Mouse (Mus musculus) cerebellum, postnatal 25 days (tissue): ENCODE measurements around the gene Dok5.
A peak's percentile ranks its signal among the peaks of the same experiment; 100 is the strongest.

Source experiments
- DNase-seq, 2 experiments: peaks; one replicate each; pipeline ENCODE4 v3.0.0; 2021; ENCODE audit warnings: mixed read lengths in 2 of 2

Dok5 gene

DNA sequence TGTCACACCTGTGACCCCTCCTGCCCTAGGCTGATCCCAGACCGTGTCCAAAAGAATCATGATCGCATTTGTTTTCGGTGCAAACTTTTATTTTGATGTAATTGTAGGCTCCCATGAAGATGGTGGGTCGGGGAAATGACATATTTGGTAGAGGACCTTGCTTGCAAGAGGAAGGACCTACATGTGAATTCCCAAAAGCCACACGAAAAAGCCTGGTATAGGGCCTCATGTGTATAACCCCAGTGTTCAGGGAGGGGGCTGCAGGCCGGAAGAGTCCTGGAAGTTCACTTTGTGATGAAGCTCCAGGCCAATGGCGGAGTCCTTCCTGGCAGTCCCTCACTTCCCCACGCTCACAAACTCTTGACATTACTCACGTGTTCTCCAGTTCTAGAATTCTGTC lies 7.3 kb downstream of the Dok5 start:
- DNase-seq, result no peak

DNA sequence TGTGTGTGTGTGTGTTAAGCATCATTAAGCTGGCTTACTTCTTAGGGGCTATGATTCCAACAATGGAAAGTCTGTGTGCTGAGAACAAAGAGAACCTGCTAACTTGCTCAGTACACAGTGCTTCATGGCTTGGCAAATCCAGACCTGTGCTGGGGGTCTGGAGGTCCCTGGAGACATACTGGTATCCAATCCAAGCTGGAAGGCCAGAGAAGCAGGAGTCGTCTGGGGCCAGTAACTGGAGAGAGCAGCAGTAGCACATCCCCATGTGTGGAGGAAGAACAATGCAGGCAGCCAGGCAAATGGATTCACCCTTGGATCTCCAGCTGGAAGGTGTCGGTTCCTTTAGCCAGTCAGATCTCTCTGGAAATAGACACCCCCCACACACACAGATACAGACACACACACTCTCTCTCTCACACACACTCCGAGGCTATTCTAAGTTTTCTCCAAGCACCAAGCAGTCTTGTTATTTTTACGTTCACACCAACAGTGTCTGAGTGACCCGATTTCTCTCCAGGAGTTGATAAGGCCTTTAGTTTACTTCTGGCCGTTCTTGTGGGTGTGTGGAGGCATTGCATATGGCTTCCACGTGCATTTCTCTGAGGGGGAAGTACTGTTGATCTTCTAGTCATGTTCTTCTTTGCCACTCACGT lies 8.2 kb downstream of the Dok5 start:
- DNase-seq, result no peak

DNA sequence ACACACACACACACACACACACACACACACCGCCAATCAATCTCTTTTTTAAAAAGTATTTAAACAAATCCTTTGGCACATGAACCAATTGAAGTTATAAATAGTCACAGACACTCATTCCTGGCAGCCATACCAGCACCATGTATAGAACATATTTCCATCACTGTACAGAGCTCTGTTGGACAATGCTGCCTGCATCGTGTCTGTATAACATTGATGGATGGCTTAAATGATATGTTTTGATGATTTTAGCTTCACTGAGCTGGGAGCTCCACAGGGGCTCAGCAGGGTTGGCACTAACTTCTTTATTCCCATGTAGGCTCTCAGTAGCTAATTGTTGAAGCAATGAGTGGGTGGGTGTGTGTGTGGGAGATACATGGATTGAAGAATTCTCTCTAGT lies 11.9 kb downstream of the Dok5 start:
- no peak for DNase-seq

DNA sequence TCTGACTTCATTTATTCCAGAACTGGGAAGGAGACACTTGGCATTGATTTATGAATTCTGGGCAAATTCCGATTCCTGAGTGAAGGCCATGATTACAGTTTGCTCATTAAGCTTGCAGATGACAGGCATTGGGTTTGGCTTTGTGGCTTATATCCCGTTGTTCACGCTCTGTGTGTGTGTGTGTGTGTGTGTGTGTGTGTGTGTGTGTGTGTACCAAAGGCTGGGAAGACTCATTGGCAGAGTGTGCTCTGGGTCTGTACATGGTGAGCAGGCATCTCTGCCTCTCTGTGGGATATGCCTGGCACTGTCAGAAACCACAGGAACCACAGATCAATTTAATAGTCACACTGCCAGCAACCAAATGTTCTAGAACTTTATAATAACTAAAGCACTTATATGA lies 17.3 kb downstream of the Dok5 start:
- DNase-seq, result no peak

DNA sequence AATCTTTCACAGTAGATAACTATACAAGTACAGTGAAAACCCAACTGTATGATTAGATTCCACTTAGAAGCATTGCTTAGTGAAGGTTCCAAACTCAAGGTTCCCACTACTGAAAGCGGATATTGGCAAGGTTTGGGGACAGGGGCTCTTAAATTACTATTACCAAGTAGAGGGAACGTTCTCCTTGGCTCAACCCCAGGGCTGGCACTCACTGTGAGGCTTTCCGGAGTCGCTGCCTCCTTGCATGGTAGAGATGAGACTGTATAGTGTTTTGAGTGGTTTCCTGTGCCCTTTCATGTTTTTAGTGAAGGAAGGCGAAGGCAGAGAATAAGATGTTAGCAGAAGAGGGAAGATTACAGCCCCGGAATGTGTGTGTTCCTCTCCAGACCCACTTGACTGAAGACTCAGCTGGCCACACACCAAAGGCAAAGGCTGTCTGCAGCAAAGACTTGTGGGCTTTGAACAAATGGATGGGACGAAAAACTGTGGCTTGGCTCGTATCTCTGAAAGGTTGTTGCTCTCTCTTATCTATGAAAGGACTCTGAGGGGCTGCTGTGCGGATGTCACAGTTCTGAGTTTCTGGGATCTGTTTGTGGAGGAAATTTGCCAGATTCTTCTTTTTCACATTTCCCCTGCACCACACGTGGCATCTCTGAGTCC lies 20.7 kb downstream of the Dok5 start:
- DNase-seq, result no peak

DNA sequence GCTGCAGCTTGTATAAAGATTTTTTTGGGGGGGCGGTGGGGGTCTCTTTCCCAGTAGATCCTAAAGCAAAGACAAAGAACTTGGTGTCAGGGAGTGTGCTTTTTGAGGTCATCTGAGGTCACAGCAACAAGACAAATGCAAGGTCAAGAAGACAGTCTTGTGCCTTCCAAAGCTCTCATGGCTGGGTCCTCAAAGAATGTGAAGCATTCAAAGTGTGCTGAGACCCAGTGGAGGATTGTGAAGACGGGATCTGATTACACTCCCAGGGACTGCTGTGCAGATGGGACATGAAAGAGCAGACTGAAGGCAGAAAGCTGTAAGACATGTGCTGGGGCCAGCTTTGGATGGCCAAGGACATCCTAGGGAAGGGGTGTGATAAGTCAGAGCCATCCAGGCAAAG lies 24.2 kb downstream of the Dok5 start:
- no peak for DNase-seq

DNA sequence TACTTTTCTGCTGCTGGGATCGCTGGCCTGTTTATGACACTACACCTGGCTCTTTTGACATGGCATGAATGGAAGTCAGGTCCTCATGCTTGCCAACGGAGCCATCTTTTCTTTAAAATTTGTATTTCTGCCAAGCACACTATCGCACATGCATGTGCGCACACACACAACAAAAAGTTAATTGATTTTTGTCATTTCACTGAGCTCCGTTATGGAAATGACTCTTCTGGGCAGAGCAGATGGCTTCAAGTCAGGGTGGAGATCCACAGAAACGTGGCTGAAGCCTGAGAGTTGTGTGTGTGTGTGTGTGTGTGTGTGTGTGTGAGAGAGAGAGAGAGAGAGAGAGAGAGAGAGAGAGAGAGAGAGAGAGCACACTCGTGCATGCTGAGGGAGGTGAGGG lies 25.1 kb downstream of the Dok5 start:
- no peak for DNase-seq

DNA sequence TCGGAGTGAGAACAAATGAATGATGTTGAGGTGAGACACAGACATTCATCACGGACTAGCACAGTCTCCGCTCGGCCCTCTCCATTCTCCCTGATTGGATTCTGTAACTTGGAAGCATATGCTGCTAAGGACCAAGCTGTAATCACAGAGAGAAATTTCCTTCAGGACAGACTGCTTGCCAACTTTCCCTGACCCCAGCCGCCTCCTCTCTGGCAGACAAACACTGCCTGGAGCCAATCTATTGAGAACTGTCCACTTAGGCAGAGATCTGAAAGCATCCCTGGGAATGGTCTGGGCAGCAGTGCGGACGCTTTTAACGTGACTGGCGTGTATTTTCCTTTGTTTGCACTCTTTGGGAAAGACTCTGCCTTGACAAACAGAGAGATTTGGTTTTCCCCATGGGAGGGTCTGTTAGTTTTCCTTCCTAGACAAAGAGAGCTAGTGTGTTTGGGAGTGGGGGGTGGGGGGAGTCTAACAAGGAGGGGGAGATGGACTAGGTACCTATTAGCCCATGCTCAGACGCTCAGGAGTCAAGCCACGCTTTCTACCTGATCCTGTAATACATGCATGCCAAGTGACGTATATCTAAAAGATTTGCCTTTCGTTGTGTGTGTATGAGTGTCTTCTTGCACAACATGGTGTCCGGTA lies 25.7 kb downstream of the Dok5 start:
- peak; percentile 14 to 25 for DNase-seq

DNA sequence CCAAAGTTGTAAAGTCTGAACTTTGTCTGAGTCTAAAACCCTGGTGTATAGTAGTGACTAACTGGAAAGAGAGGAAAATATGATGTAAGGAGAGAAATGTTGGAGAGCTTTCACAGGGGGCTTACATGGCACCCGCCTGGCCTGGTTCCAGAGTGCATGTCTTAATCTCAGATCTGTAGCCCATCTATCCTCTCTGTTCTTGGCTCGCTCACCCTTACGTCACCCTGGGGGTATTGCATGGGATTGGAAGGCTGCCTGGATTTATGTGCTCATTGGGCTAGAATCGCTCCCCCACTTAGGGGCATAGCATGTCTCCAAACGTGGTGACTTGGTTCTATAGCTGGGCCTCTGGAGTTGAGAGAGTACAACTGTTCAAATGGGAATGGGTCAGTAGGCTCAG lies 26.6 kb downstream of the Dok5 start:
- DNase-seq, result no peak

GRCm38 (mm10) chr2:170764704-170765103 lies 33.1 kb downstream of the Dok5 start:
- DNase-seq, result peak in 1 of 2 experiments; percentile 27

GRCm38 (mm10) chr2:170767243-170767642 lies 35.6 kb downstream of the Dok5 start:
- DNase-seq, result no peak

- DNase-seq, result no peak
Observed at GRCm38 (mm10) chr2:170768699-170769098, 37.1 kb downstream of the Dok5 start.

- DNase-seq, result no peak
Observed at GRCm38 (mm10) chr2:170771555-170771954, 39.9 kb downstream of the Dok5 start.

- DNase-seq, result peak; percentile 23 to 28
Observed at GRCm38 (mm10) chr2:170772126-170772884, 40.7 kb downstream of the Dok5 start.

GRCm38 (mm10) chr2:170772885-170773270 lies 41.3 kb downstream of the Dok5 start:
- no peak for DNase-seq

GRCm38 (mm10) chr2:170775577-170775976 lies 44.0 kb downstream of the Dok5 start:
- DNase-seq, result no peak

DNA sequence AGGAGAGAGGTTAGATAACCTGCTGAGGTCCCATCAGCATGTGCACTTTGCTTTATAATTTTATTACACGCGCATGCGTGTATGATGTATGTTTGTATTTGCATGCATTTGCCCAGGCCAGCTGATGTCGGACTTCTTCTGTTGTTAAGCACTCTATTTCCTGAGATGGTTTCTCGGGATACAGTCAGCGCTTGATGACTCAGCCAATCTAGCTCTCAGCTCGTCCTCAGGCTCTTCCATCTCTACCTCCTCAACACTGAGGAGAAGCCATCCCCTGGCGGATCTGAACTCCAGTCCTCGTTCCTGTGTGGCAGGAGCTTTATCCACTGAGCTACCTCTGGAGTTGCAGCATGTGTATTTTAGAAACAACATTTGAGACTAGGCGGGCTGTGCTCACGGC lies 44.5 kb downstream of the Dok5 start:
- no peak for DNase-seq

DNA sequence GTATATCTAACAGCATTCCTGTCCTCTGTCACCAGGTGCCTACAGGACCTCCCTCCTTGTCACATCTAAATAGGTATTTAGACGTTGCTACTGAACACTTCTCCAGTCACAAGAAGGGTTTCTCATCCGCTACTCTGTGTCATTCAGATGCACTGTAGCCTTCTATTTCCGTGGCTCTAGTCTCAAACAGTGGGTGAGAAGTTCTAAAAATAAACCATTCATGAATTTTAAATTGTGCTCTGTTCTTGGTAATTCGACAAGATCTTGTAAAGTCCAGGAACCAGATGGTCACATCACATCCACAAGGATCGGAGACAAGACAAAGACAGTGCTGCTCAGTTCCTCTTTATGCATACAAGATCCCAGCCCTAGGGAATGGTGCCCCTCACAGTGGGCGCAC lies 46.0 kb downstream of the Dok5 start:
- no peak for DNase-seq

DNA sequence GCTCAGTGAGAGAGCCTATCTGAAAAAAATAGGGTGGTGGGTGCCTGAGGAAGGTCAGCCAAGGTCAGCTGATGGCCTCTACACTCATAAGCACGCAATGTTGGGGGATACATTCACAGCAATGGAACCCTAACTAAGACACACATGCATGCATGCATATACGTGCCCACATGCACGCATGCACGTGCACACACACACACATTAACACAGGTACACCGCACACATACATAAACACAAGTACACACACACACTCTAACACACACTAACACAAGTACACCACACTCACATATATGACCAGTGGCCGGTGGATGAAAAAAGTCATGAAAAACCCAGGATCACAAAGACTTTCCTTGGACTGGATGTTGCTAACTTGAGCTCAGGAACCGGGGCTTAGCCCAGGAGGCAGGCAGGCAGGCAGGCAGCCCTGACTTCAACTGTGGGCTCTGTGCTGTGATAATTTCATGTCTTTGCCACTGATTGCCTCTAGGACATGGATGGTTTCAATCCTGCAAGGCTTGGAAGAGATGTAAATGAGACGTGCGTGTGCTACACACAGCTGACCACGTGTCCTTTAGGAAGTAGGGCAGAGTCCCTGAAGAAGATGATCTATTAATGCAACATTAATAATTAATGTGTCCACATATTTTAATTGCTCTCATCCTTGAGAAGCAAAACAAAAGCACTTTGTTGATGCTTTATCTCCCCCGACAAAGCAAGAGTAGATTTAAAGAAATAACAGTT lies 48.6 kb downstream of the Dok5 start:
- DNase-seq, result no peak

DNA sequence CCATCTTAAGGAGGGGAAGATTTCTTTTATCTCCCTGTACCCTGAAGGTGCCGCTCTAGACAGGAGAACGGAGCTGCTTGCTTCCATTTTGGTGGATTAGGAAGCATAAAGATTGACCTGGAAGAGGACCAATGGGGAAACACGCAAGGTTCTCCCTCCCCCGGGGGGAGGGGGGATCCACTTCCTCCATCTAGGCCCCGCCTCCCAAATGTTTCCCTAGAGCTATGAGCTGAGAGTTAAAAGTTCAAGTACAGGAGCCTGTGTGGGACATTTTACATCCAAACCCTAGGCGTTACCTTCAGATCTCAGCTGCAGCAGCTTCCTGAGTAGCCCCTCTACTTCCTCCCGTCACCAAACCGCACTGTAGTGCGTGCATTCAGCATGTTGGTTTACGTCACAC lies 56.5 kb downstream of the Dok5 start:
- no peak for DNase-seq

DNA sequence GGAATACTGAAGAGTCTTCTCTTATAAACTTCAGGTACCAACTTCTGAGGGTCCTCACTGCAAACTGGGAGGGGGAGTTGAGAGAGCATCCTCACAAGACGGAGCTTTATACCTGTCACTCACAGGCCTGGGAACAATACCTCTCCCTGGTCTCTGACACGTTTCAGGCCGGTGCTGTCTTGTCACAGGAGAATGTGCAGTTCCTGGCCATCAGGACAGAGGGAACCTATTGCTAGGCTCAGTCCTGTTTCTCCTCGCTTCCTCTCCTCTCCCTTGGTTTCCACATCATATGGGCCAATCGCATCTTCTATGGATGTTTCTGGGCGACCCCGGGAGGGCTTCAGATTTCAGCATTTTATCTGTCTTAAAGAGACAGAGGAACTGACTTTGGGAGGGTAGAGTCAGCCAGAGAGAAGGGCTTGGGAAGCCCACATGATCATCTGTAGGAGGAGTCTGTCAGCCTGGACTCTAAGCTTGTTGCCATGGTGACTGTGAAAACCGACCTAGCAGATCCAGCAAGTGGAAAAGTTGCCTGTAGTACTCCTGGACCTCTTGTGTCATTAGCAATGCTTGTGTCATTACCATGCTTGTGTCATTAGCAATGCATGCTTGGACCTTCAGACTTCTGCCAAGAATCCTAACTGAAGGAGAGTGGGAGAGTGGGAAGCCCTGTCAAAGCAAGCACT lies 59.9 kb downstream of the Dok5 start:
- no peak for DNase-seq

DNA sequence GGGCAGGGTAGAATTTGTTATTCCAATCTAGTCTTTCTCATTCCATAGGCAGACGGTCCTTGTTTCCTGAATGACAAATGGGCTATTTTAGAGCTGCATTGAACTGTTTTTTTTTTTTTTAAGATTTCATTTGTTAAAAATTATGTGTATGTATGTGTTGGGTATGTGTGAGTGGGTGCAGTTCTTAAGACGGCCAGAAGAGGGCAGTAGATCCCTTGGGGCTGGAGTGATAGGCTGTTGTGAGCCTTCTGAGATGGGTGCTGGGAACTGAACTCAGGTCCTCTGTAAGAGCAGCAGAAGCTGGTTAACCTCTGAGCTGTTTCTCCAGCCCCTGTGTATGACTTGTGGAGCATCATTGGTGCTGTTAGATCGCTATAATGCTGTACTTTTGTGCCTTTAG lies 63.6 kb downstream of the Dok5 start:
- no peak for DNase-seq
